Mouse (Mus musculus) right cerebral cortex, postnatal 36 days (tissue): ENCODE results near the gene Peg12.

Experiments used
- DNase-seq, 2 experiments: peaks; one replicate each; pipeline ENCODE4 v3.0.0; 2022; ENCODE audit warnings: low spot score in 2 of 2, mixed read lengths in 1 of 2

Peg12 gene

GRCm38 (mm10) chr7:62463878-62464755 is at the start of gene Peg12:
Peg12 (minus strand) TSS chr7:62464510.
- peak in 1 of 2 experiments; percentile 3 for DNase-seq

GRCm38 (mm10) chr7:62486139-62486538 is 21.8 kb upstream of the Peg12 start:
- no peak for DNase-seq

GRCm38 (mm10) chr7:62463007-62463877 is 1.1 kb downstream of the Peg12 start:
- DNase-seq = no peak

GRCm38 (mm10) chr7:62462229-62463006 is 1.9 kb downstream of the Peg12 start:
- no peak for DNase-seq

- no peak for DNase-seq
Observed at GRCm38 (mm10) chr7:62452353-62452752, 12.0 kb downstream of the Peg12 start.

GRCm38 (mm10) chr7:62445431-62446165 is 18.7 kb downstream of the Peg12 start:
- DNase-seq = no peak

GRCm38 (mm10) chr7:62436394-62436793 is 27.9 kb downstream of the Peg12 start:
- no peak for DNase-seq

- DNase-seq = no peak
Observed at GRCm38 (mm10) chr7:62433243-62433642, 31.1 kb downstream of the Peg12 start.

- no peak for DNase-seq
Observed at GRCm38 (mm10) chr7:62428337-62428736, 36.0 kb downstream of the Peg12 start.

GRCm38 (mm10) chr7:62423210-62423609 is 41.1 kb downstream of the Peg12 start:
- DNase-seq = no peak

GRCm38 (mm10) chr7:62420566-62420965 is 43.7 kb downstream of the Peg12 start:
- no peak for DNase-seq

- no peak for DNase-seq
Observed at GRCm38 (mm10) chr7:62419493-62420360, 44.6 kb downstream of the Peg12 start, which contains the start of gene Mkrn3. Mkrn3 (minus strand) TSS chr7:62420139.

- DNase-seq = no peak
Observed at GRCm38 (mm10) chr7:62419105-62419492, 45.2 kb downstream of the Peg12 start.

- no peak for DNase-seq
Observed at GRCm38 (mm10) chr7:62418346-62418745, 46.0 kb downstream of the Peg12 start.

- DNase-seq = no peak
Observed at GRCm38 (mm10) chr7:62416173-62416572, 48.1 kb downstream of the Peg12 start.

GRCm38 (mm10) chr7:62415222-62415621 is 49.1 kb downstream of the Peg12 start:
- DNase-seq = no peak
